Mouse (Mus musculus): ENCODE measurements around the gene Ppp1r12c.

DNA sequence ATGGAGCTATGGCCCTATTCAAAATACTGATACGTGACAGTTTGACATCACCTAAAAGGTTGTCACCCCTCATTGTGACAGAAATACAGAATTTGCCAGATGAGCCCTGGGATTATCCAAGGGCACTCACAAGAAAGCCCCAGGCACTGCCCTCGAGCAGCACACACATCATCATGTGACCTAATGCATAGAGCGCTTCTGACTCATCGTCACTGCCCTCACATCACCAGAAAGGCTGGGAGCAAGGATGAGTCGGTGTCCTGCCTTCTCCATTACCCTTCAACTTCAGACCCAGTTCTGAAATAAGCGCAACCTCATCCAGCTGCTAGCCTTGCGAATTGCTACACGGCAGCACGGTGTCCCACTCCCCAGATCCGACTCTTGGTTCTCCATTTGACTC lies 60.9 kb downstream of the Ppp1r12c start:
- TF ChIP-seq EP300 (IDR thresholded peaks at IDR 0.05; ENCODE audit: low read length) (no peak), MAFK (IDR thresholded peaks at IDR 0.05; ENCODE audit: insufficient replicate concordance, low read length) (no peak), CTCF (conservative IDR thresholded peaks at IDR 0.05 in 1 of 2, IDR thresholded peaks at IDR 0.05 in 1 of 2; ENCODE audit: low read depth in 2 of 2, low read length in 2 of 2) (no peak), ETS1 (conservative IDR thresholded peaks at IDR 0.05; ENCODE audit: low read depth, low read length) (no peak), POLR2A (IDR thresholded peaks at IDR 0.05; ENCODE audit: low read depth, low read length) (no peak), ZC3H11A (IDR thresholded peaks at IDR 0.05; ENCODE audit: low read depth, low read length) (no peak), KAT2A (IDR thresholded peaks at IDR 0.05; ENCODE audit: insufficient replicate concordance, low read length) (no peak), USF2 (conservative IDR thresholded peaks at IDR 0.05; ENCODE audit: low read depth, low read length) (no peak), POLR2AphosphoS2 (IDR thresholded peaks at IDR 0.05; ENCODE audit: low read depth, low read length) (no peak), ELF1 (IDR thresholded peaks at IDR 0.05; ENCODE audit: low read depth, low read length) (no peak)
